Mouse (Mus musculus) C2C12 (cell line): ENCODE data around the gene Sdc1. TPM values are rescaled to one million over a fixed set of nuclear protein-coding genes. Genes with fewer than 3 reads are reported as not detected.

Source experiments
- H3K27me3 ChIP-seq: one replicate; pipeline ENCODE4 v1.6.1; 2011; ENCODE audit not compliant: control insufficient read depth, insufficient read depth, insufficient read length
- H3K36me3 ChIP-seq: one replicate; pipeline ENCODE4 v1.6.1; 2011; ENCODE audit not compliant: control insufficient read depth, insufficient read depth
- H3K4me3 ChIP-seq: one replicate; pipeline ENCODE4 v1.5.1; 2011; ENCODE audit warnings: mild to moderate bottlenecking, control low read depth; ENCODE audit not compliant: poor library complexity, insufficient read depth, severe bottlenecking
- H3K79me2 ChIP-seq: one replicate; pipeline ENCODE4 v1.6.1; 2011; ENCODE audit not compliant: control insufficient read depth, insufficient read depth
- H3K79me3 ChIP-seq: one replicate; pipeline ENCODE4 v1.6.1; 2011; ENCODE audit warnings: low read depth, control low read depth
- H3ac ChIP-seq: one replicate; pipeline ENCODE3; 2011; ENCODE audit warnings: low read depth; ENCODE audit not compliant: control insufficient read depth, insufficient read length
- CEBPB ChIP-seq: IDR thresholded peaks from one replicate; pipeline ENCODE4 v1.6.1; 2011; ENCODE audit warnings: low read depth, mild to moderate bottlenecking, control low read depth, moderate library complexity
- CTCF ChIP-seq: IDR thresholded peaks from one replicate; pipeline ENCODE4 v1.5.1; 2011; ENCODE audit not compliant: control insufficient read depth, insufficient read depth, insufficient read length
- FOSL1 ChIP-seq: IDR thresholded peaks from one replicate; pipeline ENCODE4 v1.8.0; 2011; ENCODE audit warnings: mild to moderate bottlenecking, low read length; ENCODE audit not compliant: poor library complexity, insufficient read depth, severe bottlenecking
- MAX ChIP-seq: IDR thresholded peaks from one replicate; pipeline ENCODE4 v1.6.1; 2011; ENCODE audit warnings: mild to moderate bottlenecking, control low read depth
- MYOD1 ChIP-seq: IDR thresholded peaks from one replicate; pipeline ENCODE4 v1.6.1; 2011; ENCODE audit warnings: low read depth; ENCODE audit not compliant: control insufficient read depth, insufficient read length
- MYOG ChIP-seq: IDR thresholded peaks from one replicate; pipeline ENCODE4 v1.6.1; 2011; ENCODE audit not compliant: control insufficient read depth, insufficient read length; ENCODE audit errors: extremely low read depth
- USF1 ChIP-seq: IDR thresholded peaks from one replicate; pipeline ENCODE4 v1.6.1; 2011; ENCODE audit warnings: low read depth, mild to moderate bottlenecking, control low read depth, moderate library complexity
- long read RNA-seq, 2 experiments: library from polyadenylated mRNA; unstranded; transcript quantifications; one replicate each; pipeline ENCODE4 v2.0.0; 2019 to 2020
- polyA plus RNA-seq: library from polyadenylated mRNA; unstranded; fragments of >200 nt; fragmentation: generic; extraction: Trizol; gene quantifications from one replicate; pipeline ENCODE4 v1.2.1, GENCODE M21; 2012; ENCODE audit warnings: missing spikeins

Sdc1 gene
- polyA plus RNA-seq = 112 TPM
- long read RNA-seq, experiment 1, transcript Sdc1-201 (5 exons, 3,157 nt) = major isoform, 72 of 114 reads
- long read RNA-seq, experiment 1, partial matches to known transcripts = 40 of 114 reads
- long read RNA-seq, experiment 1, other reads (novel, unspliced or antisense) = 2 of 114 reads
- long read RNA-seq, experiment 2, transcript Sdc1-201 (5 exons, 3,157 nt) = major isoform, 1,196 of 1,264 reads
- long read RNA-seq, experiment 2, partial matches to known transcripts = 18 of 1,264 reads
- long read RNA-seq, experiment 2, other reads (novel, unspliced or antisense) = 49 of 1,264 reads

DNA sequence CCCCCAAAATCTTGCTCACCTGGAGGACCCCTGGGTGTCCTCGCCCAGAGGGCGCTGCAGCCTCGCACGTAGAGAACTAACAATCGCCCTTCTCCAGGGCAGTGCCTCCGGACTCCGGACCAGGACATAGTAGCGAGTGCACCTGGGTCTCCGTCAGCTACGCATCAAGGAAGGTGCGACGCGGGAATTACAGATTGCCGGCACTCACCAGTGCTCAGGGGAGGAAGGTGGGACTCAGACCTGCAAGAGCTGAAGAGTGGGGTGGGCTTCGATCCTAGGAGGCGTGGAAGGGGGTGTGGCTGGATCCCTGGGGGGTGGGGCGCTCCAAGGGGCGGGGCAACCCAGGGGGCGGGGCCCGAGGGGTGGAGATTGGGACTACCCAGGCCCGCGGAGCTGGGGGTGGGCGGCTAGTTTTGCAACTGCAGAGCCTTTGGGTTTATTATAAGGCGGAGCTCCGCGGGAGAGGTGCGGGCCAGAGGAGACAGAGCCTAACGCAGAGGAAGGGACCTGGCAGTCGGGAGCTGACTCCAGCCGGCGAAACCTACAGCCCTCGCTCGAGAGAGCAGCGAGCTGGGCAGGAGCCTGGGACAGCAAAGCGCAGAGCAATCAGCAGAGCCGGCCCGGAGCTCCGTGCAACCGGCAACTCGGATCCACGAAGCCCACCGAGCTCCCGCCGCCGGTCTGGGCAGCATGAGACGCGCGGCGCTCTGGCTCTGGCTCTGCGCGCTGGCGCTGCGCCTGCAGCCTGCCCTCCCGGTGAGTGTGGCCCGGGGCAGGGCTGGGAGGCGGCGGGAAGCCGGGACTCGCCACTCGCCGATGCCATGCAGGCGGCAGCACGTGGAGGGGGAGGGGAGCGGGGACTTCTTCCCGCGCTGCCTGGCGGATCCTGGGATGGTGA is at the start of gene Sdc1:
Sdc1 (plus strand) TSS at position 378 of the 898 bp plus-strand sequence.
- Histone ChIP-seq H3K36me3 (no peaks in the 10 kb centered on the region), H3K27me3 (no peaks in the 10 kb centered on the region), H3K79me2 (peaks cover 49% of the 10 kb centered on the region), H3K79me3 (peaks cover 42% of the 10 kb centered on the region), H3ac (peak within 1 kb of the TSS; percentile 95), H3K4me3 (peak within 1 kb of the TSS; percentile 94)
- TF ChIP-seq MYOG (no peak), CTCF (peak; percentile 37), FOSL1 (no peak), MAX (peak; percentile 89)

DNA sequence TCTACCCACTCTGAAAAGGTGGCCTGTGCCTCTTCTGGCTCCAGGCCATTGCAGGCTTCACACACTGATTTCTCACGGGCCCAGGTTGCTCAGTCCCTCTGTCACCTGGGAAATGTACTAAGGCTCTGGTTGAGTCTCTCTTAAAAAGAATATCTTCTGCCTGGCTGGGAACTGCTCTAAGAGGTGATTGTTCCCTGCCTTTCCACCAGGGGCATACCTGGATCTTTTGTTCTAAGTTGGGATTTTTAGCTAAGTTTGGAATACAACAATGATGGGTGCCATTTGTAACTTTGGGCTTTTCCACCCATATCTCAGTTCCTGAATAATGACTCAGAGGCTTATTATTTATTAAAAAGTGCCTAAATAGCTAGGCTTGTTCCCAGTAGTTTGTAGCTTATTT is 44.2 kb upstream of the Sdc1 start:
- Histone ChIP-seq H3K79me3 (no peaks in the 10 kb centered on the region), H3K79me2 (no peaks in the 10 kb centered on the region), H3ac (no peak overlapping the region), H3K4me3 (no peak overlapping the region), H3K36me3 (peaks cover 95% of the 10 kb centered on the region), H3K27me3 (no peaks in the 10 kb centered on the region)
- TF ChIP-seq CEBPB (no peak), MYOD1 (no peak), MYOG (no peak), CTCF (no peak), USF1 (no peak), FOSL1 (no peak), MAX (no peak)

GRCm38 (mm10) chr12:8728739-8729138 is 42.4 kb upstream of the Sdc1 start:
- no peak overlapping the region for H3K4me3 ChIP-seq
- no peak overlapping the region for H3ac ChIP-seq
- H3K27me3 ChIP-seq = no peaks in the 10 kb centered on the region
- TF ChIP-seq CTCF (no peak), FOSL1 (no peak), MYOG (no peak), USF1 (no peak), MYOD1 (no peak), MAX (no peak), CEBPB (no peak)
- H3K79me2 ChIP-seq = no peaks in the 10 kb centered on the region
- peaks cover 1% of the 10 kb centered on the region for H3K79me3 ChIP-seq
- H3K36me3 ChIP-seq = peaks cover 97% of the 10 kb centered on the region

GRCm38 (mm10) chr12:8753654-8754053 is 17.5 kb upstream of the Sdc1 start:
- Histone ChIP-seq H3K27me3 (no peaks in the 10 kb centered on the region), H3ac (no peak overlapping the region), H3K4me3 (no peak overlapping the region), H3K79me2 (no peaks in the 10 kb centered on the region), H3K36me3 (peaks cover 67% of the 10 kb centered on the region), H3K79me3 (peaks cover 4% of the 10 kb centered on the region)
- TF ChIP-seq MAX (no peak), CEBPB (no peak), MYOG (no peak), CTCF (no peak), MYOD1 (no peak), FOSL1 (no peak), USF1 (no peak)

GRCm38 (mm10) chr12:8754116-8754515 is 17.0 kb upstream of the Sdc1 start:
- peaks cover 63% of the 10 kb centered on the region for H3K36me3 ChIP-seq
- H3K4me3 ChIP-seq = no peak overlapping the region
- no peaks in the 10 kb centered on the region for H3K79me2 ChIP-seq
- peaks cover 4% of the 10 kb centered on the region for H3K79me3 ChIP-seq
- H3K27me3 ChIP-seq = no peaks in the 10 kb centered on the region
- no peak overlapping the region for H3ac ChIP-seq
- TF ChIP-seq MAX (no peak), MYOG (no peak), CEBPB (no peak), CTCF (no peak), FOSL1 (no peak), MYOD1 (no peak), USF1 (no peak)
